Mouse (Mus musculus) embryo, embryonic 11 days (tissue): ENCODE measurements at regions not wholly inside any gene's neighbourhood (a gene's known extent, or its start where the extent isn't known, plus 50 kb on each side); places are given as distances from the start of the nearest gene placed in this dataset.

ENCODE experiments used
- DNase-seq: peaks from one replicate; pipeline ENCODE4 v3.0.0-alpha.2; 2015

- peak; percentile 44 for DNase-seq
Observed at GRCm38 (mm10) chr4:154785282-154785987, 51.8 kb upstream of the Ttc34 start.

- peak; percentile 81 for DNase-seq
Observed at GRCm38 (mm10) chr4:154787190-154787589, 50.1 kb upstream of the Ttc34 start.
